Mouse (Mus musculus): Measurements from ENCODE around the gene Cct2.

DNA sequence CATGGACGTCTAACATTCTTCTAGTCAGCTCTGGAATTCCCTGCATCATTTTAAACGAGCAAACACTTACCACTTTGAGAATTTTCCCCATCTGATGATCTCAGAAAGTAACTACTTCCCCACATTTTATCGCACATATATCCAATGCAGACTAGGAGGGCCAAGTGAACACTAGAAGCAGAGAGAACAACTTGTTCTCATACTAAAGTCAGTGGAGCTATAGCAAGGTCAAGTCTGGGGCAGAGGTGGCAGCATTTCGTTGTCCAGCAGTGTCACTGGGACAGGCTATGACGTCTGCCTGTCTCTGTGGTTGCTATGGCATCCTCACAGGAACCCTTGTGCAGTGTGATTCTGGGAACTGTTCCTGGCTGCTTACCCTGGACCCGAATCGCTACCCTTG is 47.8 kb upstream of the Cct2 start:
- TF ChIP-seq CTCF (IDR thresholded peaks at IDR 0.05; ENCODE audit: low read depth) (no peak), EP300 (optimal IDR thresholded peaks at IDR 0.05) (no peak)

Data from stomach, postnatal 0 days (tissue).